Mouse (Mus musculus) gastrocnemius, postnatal 36 days (tissue): ENCODE measurements around the gene Cr2. TPM values are rescaled to one million over a fixed set of nuclear protein-coding genes. Genes with fewer than 3 reads are reported as not detected.

ENCODE experiments used
- total RNA-seq, 2 experiments: library from RNA; stranded (reverse); gene quantifications; 2 replicates each; pipeline ENCODE4 v1.2.3; 2021

The Cr2 gene
- total RNA-seq, 2 experiments from 2014 or later = not detected

Other genes with a start within 250 kb of the Cr2 start
- 10 to 100 TPM; 39.8 to 41.4 TPM for gene Cd34, start 237.9 kb downstream of the Cr2 start, total RNA-seq
- 1 to 10 TPM; 1.1 to 1.7 TPM for gene Cd46, start 84.5 kb downstream of the Cr2 start, total RNA-seq
- gene Cr1l, start 45.1 kb downstream of the Cr2 start, total RNA-seq = 10 to 100 TPM; 31.4 to 34.4 TPM